Mouse (Mus musculus): ENCODE results near the gene Slc25a53. TPM values are rescaled to one million over a fixed set of nuclear protein-coding genes. Genes with fewer than 3 reads are reported as not detected.

The Slc25a53 gene
- polyA plus RNA-seq, 1 experiment from 2014 or later, result 4.5 TPM

Other genes with a start within 250 kb of the Slc25a53 start
- gene Plp1, start 215.6 kb downstream of the Slc25a53 start, polyA plus RNA-seq (2015; fragmentation: Nextera tagmentation; extraction: Ambion mirVana), result 3.7 and 4.0 TPM in 2 replicates
- gene Rab9b, start 169.5 kb downstream of the Slc25a53 start, polyA plus RNA-seq (2015; fragmentation: Nextera tagmentation; extraction: Ambion mirVana), result 0.20 and 0.24 TPM in 2 replicates
- not detected in 2 replicates for gene H2bfm, start 111.0 kb downstream of the Slc25a53 start, polyA plus RNA-seq (2015; fragmentation: Nextera tagmentation; extraction: Ambion mirVana)
- 8.4 and 10.8 TPM in 2 replicates for gene Tmsb15b2, start 62.8 kb downstream of the Slc25a53 start, polyA plus RNA-seq (2015; fragmentation: Nextera tagmentation; extraction: Ambion mirVana)
- gene Tmsb15l, start 61.4 kb downstream of the Slc25a53 start, polyA plus RNA-seq (2015; fragmentation: Nextera tagmentation; extraction: Ambion mirVana), result 1.5 and 1.9 TPM in 2 replicates
- gene Tmsb15b1, start 61.4 kb downstream of the Slc25a53 start, polyA plus RNA-seq (2015; fragmentation: Nextera tagmentation; extraction: Ambion mirVana), result 10.1 and 12.4 TPM in 2 replicates
- gene Zcchc18, start 45.1 kb downstream of the Slc25a53 start, polyA plus RNA-seq (2015; fragmentation: Nextera tagmentation; extraction: Ambion mirVana), result 1.9 and 2.0 TPM in 2 replicates
- 3.5 and 4.1 TPM in 2 replicates for gene Fam199x, start 11.3 kb upstream of the Slc25a53 start, polyA plus RNA-seq (2015; fragmentation: Nextera tagmentation; extraction: Ambion mirVana)
- gene Esx1, start 83.8 kb upstream of the Slc25a53 start, polyA plus RNA-seq (2015; fragmentation: Nextera tagmentation; extraction: Ambion mirVana), result not detected in 2 replicates